In the genomic region with DNA sequence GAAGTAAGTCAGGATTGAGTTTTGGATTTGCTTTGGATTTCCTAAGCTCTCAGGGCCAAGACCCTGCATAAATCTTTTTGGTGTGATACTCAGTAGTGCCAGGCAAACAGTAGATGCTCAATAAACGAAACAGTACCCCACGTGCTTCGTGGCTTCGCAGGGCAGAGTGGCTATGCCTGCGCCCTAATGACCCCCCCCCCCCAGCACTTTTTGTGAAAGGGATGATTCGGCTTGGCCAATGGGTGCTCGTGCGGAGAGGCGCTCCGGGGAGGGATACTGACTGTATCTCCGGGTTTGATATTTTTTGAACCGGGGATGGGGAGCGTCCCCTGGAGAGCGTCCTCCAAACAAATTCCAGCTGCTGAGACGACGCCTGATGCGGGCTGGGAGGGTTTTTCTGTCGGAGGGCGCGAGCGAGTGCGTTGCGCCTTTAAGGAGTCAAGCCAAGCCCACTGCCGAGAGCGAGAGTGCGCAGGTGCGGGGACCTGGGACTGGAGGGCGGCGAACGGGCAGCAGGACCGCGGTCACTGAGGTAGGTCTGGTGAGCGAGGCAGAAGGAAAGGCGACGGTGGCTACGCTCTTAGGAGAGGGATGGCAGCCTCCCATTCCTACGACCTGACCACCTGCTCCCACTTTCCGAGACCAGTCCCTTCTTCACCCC, we compare ENCODE assay signal across 8 mouse cellular contexts. TPM values are rescaled to one million over a fixed set of nuclear protein-coding genes. Genes with fewer than 3 reads are reported as not detected.
A peak's percentile ranks its signal among the peaks of the same experiment; 100 is the strongest.
DNase-seq lines count a peak whose midpoint lies in the region; ATAC-seq and TF ChIP-seq lines count a peak whose summit lies in the region.

TSS of gene Abhd6 (plus strand) at position 471 of the 661 bp plus-strand sequence.

- no peaks in the 10 kb centered on the region for H3K36me3 ChIP-seq in hindbrain, embryonic 12.5 days
- no peaks in the 10 kb centered on the region for H3K36me3 ChIP-seq in lung, postnatal 0 days (ENCODE audit: insufficient read depth, low read length)

- no peak for TF ChIP-seq EP300 in lung, postnatal 0 days (IDR thresholded peaks at IDR 0.05)

- H3K27me3 ChIP-seq in hindbrain, embryonic 12.5 days: peaks cover 40% of the 10 kb centered on the region
- 0 out of 2 replicates have a peak, but pooled peaks cover 8% of the 10 kb centered on the region for H3K27me3 ChIP-seq in lung, postnatal 0 days (replicated peaks; ENCODE audit: insufficient read depth, low read length)

- WGBS in hindbrain, embryonic 12.5 days: 3% methylated on average over 38 of the region's 38 CpGs
- WGBS in lung, postnatal 0 days: 1% methylated on average over 38 of the region's 38 CpGs

- H3K9ac ChIP-seq in hindbrain, embryonic 12.5 days: peak within 1 kb of the TSS; percentile 66
- H3K9ac ChIP-seq in lung, postnatal 0 days (replicated peaks; ENCODE audit: low read depth): peak within 1 kb of the TSS; percentile 8; the same call in 1 of the 2 replicates

- H3K4me1 ChIP-seq in hindbrain, embryonic 12.5 days: peaks cover 10% of the 10 kb centered on the region
- H3K4me1 ChIP-seq in lung, postnatal 0 days (ENCODE audit: insufficient read depth, low read depth, low read length): peaks cover 3% of the 10 kb centered on the region; the same call in 1 of the 2 replicates

- no peaks in the 10 kb centered on the region for H3K9me3 ChIP-seq in hindbrain, embryonic 12.5 days (replicated peaks)
- H3K9me3 ChIP-seq in lung, postnatal 0 days (ENCODE audit: low read length): no peaks in the 10 kb centered on the region

- H3K4me2 ChIP-seq in hindbrain, embryonic 12.5 days (replicated peaks): peak within 1 kb of the TSS; percentile 77
- peak within 1 kb of the TSS; percentile 88 for H3K4me2 ChIP-seq in lung, postnatal 0 days (replicated peaks; ENCODE audit: low read depth, low read length)

- peak within 1 kb of the TSS; percentile 57 for H3K4me3 ChIP-seq in hindbrain, embryonic 12.5 days
- peak within 1 kb of the TSS; percentile 43 for H3K4me3 ChIP-seq in lung, postnatal 0 days (ENCODE audit: low read depth, low read length)

- peak within 1 kb of the TSS; percentile 72 for H3K27ac ChIP-seq in hindbrain, embryonic 12.5 days
- no peak within 1 kb of the TSS for H3K27ac ChIP-seq in lung, postnatal 0 days (ENCODE audit: low read length)

- no peak for TF ChIP-seq CTCF in lung, postnatal 0 days (IDR thresholded peaks at IDR 0.05)

- peak; percentile 90 for ATAC-seq in hindbrain, embryonic 12.5 days (ENCODE audit: low FRiP score)
- ATAC-seq in lung, postnatal 0 days: peak; percentile 91

- DNase-seq in MN1 (ENCODE audit: low spot score): peak; percentile 85
- peak; percentile 90 for DNase-seq in cerebellum, adult 9-10 months
- DNase-seq in frontal cortex, postnatal 14 days (ENCODE audit: low spot score in 2 of 2): peak; percentile 77 to 82
- DNase-seq in layer of hippocampus, postnatal 10 days (ENCODE audit: low spot score in 2 of 2): peak; percentile 84 to 87
- DNase-seq in lung, postnatal 0 days (ENCODE audit: low spot score): peak; percentile 86
- DNase-seq in ovary, postnatal 14 days (ENCODE audit: low spot score): peak; percentile 75
- peak; percentile 58 to 78 for DNase-seq in thymus, postnatal 10 days (ENCODE audit: low spot score in 2 of 2)

RNA-seq across cellular contexts. Expression of gene Abhd6, which starts in this region (rescaled TPM):
- polyA plus RNA-seq in hindbrain, embryonic 12.5 days (2016; fragmentation: Nextera tagmentation; extraction: Ambion mirVana): 19.5 and 19.6 TPM in 2 replicates
- 10 to 100 TPM; 41.7 to 42.6 TPM for total RNA-seq in layer of hippocampus, postnatal 10 days (2021)
- 10.8 and 11.9 TPM in 2 replicates for polyA plus RNA-seq in lung, postnatal 0 days (2015; fragmentation: Nextera tagmentation; extraction: Ambion mirVana)
